Mouse (Mus musculus) kidney, postnatal 4 days (tissue): ENCODE data around the gene Fggy.
A peak's percentile ranks its signal among the peaks of the same experiment; 100 is the strongest.

Experiments
- DNase-seq, 2 experiments: peaks; one replicate each; pipeline ENCODE4 v3.0.0; 2021; ENCODE audit warnings: mixed read lengths in 2 of 2

The Fggy gene

DNA sequence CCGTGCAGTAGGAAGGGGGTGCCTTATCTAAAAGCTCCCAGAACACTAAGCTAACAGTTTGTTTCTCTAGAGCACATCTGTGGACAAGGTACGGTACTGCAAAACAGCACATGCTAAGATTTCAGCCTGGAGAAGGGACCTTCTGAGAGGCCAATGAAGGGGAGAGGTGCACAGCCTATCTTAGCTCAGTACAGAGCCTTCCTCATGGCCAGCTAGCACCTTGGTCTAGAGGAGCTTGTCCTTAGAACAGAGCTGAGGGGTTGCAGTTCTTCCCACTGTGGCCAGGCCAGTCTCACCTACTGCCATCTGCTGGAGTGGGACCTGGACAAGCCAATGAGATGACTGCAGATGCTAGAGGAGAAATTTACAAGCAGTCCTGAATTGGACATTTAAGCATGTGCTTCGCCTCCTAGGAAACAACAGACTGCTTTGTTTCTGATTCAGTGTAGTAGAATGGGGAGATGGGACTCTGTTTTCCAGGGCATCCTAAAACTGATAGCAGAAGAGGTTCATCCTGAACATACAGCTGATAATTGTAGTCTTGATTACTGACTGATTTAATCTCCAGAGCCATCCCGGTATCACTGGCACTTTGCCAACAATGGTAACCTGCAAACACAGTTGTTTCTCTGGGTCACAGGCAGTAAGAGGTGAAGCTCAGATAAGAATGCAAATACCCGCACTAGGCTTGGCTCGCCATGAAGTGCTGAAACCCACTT lies 305.6 kb downstream of the Fggy start:
- peak; percentile 33 to 54 for DNase-seq

DNA sequence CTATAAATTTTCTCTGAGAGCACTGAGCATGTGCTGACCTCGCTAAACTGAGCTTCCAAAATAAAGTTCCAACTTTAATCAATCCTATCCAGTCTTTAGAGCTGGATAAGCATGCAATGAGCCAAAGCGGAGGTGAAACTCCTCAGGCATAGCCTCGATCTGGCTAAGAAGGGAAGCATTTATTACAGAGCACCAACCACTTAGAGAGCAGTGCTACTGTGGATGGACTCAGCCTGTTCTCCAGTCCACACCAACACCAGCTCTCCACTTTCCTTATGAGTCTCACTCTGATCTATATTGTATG lies 306.1 kb downstream of the Fggy start:
- DNase-seq, result no peak

DNA sequence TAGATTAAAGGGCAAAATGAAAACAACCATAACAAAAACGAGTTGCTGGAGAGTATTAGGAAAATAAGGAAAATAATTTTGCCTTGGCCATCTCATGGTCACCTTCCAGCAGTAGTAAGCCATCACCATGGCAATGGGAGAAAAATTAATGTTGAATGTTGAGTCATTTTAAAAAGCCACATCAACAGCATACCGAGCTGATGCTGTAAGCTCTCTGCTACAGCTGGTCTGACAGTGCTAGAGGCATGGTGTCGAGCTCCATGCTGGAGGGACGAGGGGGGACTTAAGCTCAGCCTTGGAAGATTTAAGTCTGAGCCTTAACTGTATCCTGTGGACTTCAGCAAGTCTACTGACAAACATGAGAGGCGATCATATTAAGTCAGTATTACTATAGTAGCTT lies 307.9 kb downstream of the Fggy start:
- DNase-seq, result no peak

DNA sequence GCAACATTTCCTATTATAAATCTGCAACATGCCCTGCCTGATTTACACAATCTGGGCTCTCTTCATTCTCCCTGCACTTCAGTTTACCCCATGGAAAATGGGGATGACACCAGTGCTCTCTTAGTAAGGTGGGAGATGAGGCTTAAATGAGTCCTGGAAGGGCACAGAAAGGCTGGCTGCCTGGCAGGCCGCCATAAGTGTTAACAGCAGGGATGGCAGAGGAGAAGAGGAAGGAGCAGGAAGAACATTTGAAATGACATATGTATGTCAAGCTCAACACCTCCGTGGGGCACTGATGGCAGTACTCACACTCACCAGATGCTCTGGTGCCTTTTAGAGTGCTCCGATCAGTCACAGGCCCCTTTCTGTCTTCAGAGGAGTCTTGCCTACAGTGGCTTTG lies 308.6 kb downstream of the Fggy start:
- DNase-seq, result no peak

DNA sequence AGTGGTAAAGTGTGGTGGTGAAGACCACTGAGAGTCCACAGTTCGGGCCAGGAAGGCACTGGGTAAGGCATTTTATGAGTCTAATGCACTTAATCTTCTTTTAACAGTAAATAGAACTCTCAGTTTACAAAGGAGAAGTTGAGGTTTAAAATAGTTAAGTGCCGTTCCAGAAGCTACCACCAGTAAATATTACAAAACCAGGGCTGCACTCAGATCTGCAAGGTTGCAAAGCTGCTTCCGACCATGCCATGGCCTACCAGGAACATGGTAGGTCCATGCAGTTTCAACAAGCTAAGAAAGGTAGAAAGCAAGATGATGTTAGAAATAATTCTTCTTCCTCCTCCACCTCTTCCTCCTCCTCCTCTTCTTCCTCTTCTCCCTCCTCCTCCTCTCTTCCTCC lies 309.8 kb downstream of the Fggy start:
- DNase-seq, result no peak

DNA sequence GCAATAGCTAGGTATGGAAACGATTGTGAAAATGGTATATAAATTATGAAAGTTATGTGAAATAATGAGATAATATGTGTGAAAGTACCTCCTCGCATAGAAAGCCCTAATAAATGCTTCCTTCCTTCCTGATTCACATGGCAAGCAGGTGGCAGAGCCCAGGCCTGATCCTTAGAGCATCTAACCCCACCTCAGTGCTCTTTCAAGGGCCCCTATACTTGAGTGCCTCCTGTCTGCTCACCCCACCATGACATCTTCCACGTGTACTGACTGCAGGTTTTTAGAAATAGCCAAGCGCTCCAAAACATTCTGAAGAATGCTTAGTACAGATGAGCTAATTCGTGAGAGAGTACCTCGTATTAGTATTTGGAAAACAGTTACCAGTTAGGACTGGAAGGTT lies 311.0 kb downstream of the Fggy start:
- no peak for DNase-seq

DNA sequence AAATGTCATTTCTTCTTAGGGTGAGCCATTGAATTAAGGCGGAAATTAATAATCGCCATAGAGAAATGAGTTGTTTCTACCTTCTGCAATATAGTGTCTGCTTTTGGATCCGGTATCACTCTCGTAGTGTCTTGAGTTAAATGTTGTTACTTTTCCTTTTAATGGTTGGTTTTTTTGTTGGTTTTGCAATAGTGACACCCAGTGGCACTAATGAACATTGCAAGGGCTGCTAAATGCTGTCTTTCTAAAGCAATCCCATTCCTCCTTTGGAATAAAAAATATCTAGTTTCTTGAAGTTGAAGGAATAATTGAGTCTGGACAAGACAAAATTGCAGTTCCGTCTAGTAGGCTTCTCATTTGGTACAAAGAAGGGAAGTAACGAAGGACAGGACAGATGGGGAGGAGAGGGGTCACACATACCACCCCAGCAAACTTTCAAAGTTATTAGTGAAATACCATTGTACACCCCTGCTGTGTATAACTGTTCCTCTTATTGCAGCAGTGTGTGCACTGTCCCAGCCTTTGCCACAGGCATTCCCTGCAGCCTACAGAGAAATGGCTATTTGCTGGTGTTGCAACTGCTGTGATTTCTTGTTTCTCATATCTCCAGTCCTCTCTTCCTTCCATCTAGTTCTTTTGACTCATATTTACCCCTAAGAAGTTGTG lies 314.0 kb downstream of the Fggy start:
- peak; percentile 70 to 73 for DNase-seq

DNA sequence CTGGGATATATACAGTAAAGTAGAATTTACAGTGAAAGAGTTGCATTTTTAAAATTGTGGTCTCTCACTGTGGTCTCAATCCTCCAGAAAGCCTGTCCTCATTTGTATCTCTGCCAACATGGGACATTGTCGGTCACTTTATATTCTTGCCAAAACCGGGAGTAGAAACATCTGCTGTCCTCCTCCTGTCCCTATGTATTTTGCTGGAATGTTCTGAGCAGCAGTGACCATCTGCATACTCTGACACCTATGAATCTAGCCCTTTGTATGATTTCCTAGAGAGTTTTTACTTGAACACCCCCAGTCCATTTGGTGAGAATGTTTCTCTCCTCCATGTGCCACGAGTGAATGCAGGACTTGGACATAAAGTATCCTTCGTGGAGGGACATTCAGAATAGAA lies 318.6 kb downstream of the Fggy start:
- no peak for DNase-seq

DNA sequence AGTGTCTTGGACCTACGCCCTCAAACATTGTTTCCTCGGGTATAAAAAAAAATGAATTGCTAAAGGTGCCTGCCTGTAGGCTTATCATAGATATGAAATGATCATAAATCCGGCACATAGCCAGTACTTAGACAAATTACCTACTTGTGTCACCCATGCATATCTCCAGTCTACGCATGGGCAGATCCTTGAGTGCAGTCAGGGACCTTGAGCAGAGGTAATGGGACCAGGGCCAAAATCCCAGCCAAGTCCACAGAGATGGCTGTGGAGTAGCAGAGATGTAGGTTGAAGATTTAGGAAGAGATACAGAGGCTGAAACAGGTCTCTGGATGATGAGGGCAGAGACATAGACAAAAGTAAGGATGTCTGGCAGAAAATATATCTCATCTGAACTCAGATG lies 320.1 kb downstream of the Fggy start:
- DNase-seq, result no peak

DNA sequence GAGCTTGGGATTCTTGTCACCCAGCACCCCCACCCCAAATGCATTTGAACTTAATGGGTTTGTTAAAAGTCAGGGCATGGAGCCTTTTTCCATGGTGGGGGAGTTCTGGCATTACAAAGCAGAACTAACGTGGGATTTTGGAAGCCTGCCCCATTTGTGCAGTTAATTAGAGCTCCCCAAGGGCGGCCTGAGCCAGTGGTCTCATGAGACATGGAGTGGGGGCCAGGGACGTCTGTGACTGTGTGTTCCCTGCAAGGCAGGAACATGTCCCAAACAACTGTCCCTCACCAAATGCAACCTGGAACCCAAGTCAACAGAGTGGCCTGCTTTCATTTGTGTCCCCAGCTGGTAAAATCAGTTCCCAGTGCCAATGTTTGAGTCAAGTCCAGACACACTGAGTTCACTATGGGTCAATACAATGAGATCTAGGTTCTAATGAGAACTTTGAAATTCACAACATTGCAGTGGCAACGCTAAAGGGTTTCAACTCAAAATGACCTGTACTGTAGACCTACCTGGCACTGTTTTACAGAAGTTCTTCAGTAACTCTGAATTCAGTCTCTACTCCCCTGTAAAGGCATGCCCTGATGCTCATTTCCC lies 324.5 kb downstream of the Fggy start:
- no peak for DNase-seq

DNA sequence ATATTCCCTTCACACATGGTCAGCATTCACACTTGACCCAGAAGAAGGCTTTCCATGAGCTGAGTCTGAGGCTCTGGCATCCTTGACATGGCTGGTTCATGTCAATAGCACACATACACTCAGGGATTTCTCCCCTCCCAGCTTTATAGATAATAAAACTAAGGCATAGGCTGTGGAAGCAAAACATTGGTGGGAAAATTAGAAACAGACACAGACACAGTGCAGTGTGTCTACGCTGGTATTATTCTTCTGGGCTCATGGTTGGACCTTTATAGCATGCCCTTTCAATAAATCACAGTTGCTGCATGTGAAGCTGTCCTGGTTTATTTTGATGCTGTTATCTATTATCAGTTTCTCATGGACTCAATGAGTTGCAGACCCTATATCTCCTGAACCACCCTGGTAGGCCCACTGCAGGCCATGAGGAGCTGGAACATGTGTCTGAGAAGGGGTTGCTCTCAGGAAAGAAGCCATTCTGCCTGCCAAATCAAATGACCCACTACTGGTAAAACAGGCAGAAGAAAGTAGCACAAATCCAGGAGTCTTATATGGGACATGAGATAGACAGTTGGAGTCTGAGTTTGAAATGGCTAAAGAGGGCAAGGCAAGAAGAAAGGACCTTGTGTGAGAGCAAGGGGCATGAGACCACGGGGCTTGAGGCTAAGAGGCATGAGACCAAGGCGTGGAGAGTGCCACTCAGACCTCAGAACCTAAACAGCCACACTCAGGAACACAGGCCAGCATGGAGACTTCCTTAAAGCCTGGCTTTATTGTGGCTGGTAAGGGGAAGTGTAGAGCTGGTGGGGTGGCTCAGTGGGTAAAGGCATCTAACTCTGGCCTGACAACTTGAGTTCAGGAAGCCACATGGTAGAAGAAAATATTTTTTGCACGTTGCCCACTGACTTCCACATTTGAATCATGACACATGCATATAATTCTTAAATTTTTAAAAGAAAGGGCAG lies 327.2 kb downstream of the Fggy start:
- no peak for DNase-seq

DNA sequence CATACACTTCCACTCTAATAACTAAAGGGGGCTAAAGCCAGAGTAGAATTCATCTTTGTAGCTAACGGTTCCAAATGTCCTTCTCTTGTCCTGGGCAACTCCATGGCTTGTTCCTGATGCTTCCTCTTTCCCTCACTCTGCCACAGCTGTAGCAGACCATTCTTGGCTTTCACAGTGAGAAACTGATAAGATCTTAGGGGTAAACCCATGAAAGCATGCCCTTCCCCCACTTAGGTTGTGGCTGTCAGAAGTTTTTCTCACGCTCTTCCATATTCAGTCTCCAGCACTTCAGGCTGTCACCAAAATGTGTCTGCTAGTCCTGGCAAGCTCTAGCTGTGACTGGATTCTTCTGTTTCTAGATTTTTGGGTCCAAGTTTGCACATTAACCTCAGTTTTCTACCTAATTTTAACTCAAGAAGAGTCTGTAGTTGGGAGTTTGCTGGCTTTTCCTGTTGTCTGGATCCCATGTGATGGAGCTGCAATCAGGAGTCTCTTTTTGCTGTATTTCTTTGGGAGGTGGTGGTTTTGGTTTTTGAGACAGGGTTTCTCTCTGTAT lies 338.0 kb downstream of the Fggy start:
- no peak for DNase-seq

DNA sequence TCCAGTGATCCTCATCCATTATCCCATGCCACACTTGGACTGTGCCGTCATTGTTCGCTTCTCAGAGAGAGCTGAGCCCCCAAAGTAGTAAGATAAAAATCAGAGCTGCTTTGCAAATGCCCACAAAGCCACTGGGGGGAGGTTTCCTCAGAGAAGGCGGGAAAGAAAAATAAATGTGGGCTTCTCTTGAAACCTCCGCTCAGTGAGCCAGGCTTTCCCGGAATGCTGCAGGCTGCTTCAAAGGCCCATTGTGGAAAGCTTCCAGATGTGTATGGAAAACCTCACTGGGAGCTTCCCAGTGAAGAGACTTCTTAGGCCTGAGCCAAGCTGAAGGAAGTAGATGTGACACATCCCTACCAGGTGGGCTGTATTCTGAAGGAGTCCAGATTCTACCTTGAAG lies 339.3 kb downstream of the Fggy start:
- DNase-seq, result peak in 1 of 2 experiments; percentile 20

DNA sequence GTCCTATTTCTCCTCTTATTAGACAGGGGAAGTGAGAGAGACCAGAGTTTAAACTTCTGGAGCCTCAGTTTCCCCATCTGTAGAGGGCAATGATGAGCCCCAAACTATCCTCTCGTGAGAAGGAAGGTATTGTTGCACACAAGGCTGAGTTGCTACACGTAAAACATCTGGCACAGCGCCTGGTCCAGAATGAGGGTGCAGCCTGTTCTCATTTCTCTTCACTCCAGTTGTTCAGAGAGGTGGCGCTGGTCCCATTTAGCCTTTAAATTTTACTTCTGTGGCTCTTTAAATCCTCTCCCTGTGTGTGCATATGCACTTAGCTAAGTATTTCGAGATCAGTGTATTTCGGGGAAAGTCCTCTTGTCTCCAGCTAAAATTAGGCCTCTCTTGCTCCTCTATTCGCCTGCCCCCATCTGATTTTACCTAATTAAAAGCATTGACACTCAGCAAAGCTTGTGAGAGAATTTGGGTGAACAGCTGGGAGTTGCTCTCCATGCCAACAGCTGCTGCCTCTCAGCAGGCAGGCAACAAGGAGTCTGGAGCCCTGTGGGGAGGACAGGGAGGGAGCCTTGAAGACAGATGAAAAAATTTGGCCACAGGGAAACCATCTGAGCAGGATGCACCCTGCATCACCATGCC lies 340.0 kb downstream of the Fggy start:
- DNase-seq, result peak in 1 of 2 experiments; percentile 24

DNA sequence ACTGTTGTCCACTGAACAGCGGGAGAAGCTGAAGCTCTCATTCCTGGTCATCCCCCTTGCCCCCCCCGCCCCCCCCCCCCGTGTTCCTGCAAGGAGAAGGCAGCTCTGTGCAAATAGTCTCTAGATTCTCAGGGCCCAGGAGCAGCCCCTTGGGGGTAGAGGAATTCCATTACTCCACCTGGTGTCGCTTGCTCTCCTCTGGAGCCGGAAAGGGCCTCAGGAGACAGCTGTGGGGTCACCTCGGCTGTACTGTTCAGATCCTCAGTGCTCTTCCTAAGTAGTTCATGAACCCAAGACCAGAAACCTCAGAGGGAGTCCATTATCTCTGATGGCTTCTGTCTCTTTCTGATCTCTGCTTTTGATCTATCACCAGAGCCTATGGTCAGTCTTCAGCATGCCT lies 341.4 kb downstream of the Fggy start:
- DNase-seq, result no peak

DNA sequence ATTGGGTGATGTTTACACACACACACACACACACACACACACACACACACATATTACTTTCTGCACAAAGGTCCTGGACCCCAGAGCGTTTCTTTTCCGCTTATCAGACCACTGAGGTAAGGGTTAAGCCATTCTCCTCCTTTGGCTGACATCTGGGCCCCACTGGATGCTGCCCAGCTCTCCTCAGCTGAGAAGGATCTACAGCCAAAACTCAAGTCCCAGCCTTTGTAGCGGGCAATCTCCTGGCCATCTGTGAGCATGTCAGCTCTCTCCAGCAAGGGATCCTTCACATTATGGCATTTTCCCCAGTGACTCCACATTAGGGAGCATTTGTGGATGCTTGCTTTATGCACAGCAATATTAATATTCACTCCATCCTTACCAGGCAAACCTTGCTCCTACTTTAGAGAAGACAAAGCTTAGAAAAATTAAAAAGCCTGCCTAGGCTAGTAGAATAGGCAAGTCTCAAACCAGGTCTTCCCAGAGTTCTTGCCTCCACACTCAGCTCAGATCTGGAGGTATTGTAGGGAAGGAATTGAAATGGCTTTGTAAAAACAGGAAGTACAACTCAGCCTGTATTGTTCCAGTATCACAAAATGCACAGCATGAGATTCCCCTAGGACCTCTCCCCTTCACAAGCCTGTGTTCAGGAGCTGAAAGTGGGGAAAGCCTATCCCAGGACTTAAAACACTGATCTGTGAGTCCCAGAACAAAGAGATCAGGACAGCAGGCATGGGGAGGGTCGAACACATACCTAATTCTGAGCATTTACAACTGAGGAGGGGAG lies 342.8 kb downstream of the Fggy start:
- no peak for DNase-seq

DNA sequence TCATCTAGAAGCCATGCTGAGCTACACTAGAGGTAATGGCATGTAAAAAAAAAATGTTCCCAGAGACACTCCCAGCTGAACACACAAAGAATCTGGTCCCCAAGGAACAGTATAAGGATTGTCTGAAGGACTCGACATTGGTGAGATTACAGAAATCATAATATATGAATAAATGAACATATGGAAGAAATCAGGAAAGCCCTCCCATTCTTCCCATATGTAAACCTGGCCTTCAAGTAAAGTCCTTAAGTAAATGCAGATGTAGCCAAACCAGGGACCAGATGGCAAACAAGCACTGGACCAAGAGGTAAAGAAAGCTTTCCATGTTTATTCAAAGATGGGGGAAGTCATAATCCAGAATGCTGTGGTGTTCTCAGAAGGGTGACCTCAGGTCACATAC lies 343.5 kb downstream of the Fggy start:
- no peak for DNase-seq

DNA sequence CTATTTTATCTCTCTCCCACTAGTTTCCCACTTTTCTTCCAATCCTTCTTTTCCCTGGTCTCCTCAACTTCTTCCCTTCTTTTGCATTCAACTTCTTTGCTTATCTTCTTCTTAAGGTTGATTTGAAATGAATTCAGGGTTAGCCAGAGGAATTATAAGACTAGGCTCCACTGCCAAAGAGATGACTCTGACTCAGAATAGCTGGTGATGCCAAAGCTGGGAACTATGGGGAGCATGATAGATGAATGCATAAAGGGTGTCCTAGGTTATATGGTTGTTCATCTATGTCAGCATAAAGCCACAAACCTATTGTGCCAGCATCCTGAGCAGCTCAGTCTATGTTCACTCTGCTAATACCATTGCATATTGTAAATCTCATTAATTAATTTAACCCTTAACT lies 348.8 kb downstream of the Fggy start:
- no peak for DNase-seq

DNA sequence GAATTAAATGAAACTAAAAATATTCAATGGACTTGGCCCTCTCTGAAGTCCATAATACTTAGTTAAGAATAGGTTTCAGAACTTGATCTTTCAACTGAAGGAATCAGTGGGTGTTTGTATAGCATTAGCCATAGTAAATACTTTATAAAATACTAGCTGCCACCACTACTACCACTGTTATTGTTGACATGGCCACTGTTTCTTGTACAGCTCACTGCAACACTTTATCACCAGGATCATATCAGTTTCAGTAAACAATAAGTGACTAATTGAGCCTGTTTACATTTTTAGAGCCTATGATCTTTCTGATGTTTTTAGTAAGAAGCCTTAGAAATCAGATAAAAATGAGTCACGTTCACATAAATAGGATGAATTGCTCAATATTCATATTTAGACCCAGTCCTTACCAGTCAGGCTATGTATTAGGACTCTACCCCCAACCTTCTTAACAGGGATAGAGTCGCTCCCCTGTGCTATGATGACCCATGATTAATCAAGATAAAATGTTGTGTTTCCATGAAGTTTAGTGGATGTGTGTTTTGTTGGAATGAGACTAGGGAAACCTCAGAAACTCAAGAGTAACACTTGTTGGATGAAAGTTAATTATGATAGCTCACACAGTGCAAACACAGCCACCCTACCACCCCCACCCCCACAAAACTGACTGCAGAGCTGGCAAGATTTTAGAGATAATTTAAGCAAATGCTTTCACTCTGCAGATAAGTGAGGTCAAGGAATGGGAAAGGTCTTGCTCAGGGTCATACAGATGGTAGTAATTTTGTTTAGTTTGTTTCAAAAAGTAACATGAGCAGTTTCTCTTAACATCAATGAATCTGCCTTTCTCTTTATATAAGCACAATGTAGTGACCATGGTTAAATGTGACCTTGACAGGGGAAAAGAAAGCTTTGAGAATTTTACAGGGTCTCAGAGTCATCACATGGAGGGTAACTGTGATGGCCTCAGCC lies 352.7 kb downstream of the Fggy start:
- DNase-seq, result no peak

DNA sequence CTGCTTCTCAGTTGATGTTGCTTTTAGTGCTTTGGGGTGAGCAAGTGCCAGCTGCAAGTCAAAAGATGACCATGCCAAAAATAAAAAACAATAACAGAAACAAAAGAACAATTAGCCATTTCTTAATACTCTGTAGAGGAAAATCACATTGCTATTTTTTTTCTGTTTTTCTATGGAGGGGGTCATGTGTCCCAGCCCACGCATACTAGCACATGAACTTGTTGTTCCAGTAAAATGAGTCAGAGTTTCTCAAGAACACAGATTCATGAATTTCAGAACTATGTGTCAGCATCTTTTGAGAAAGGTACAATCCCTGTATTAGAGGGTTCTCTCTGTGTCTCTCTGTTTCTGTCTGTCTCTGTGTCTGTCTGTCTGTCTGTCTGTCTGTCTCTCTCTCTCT lies 355.7 kb downstream of the Fggy start:
- no peak for DNase-seq
